Mouse (Mus musculus) testis, adult 2 months (tissue): ENCODE data around the gene Mrpl42.

Experiments
- CTCF ChIP-seq: fragments of 200-500 bp; IDR thresholded peaks from 2 replicates; pipeline ENCODE4 v1.5.1; 2012; ENCODE audit warnings: low read depth, mild to moderate bottlenecking, inconsistent platforms, low read length, moderate library complexity; ENCODE audit not compliant: control insufficient read depth, insufficient read depth, insufficient replicate concordance
- POLR2A ChIP-seq: fragments of 200-500 bp; IDR thresholded peaks from 2 replicates; pipeline ENCODE4 v1.6.1; 2012; ENCODE audit warnings: low read depth, mild to moderate bottlenecking, inconsistent platforms, low read length, moderate library complexity; ENCODE audit not compliant: control insufficient read depth

GRCm38 (mm10) chr10:95475923-95476322 is 25.8 kb downstream of the Mrpl42 start:
- TF ChIP-seq CTCF (peak; percentile 86; the same call in 1 of the 2 replicates), POLR2A (no peak)
